Mouse (Mus musculus) forebrain, postnatal 0 days (tissue): ENCODE data around the gene Robo1. TPM values are rescaled to one million over a fixed set of nuclear protein-coding genes. Genes with fewer than 3 reads are reported as not detected.

Experiments
- ATAC-seq: fragments of 200-750 bp; cut with Nextera tagmentation; 2 replicates; pipeline ENCODE4 v1.8.0; 2017; ENCODE audit warnings: mild to moderate bottlenecking, moderate library complexity
- DNase-seq: peaks from one replicate; pipeline ENCODE4 v3.0.0-alpha.2; 2015
- H3K27ac ChIP-seq: fragments of 300-500 bp; sonication (generic); 2 replicates; pipeline ENCODE4 v1.5.1; 2014; ENCODE audit warnings: low read depth, mild to moderate bottlenecking, antibody characterized with exemption, low read length, moderate library complexity, mixed read lengths
- H3K27me3 ChIP-seq: fragments of 300-500 bp; sonication (generic); 2 replicates; pipeline ENCODE4 v1.6.1; 2014; ENCODE audit warnings: mild to moderate bottlenecking, low read length, mixed read lengths; ENCODE audit not compliant: insufficient read depth
- H3K36me3 ChIP-seq: fragments of 300-500 bp; sonication (generic); 2 replicates; pipeline ENCODE4 v1.6.1; 2014; ENCODE audit warnings: mild to moderate bottlenecking, moderate library complexity; ENCODE audit not compliant: insufficient read depth
- H3K4me1 ChIP-seq: fragments of 300-500 bp; sonication (generic); 2 replicates; pipeline ENCODE4 v1.6.1; 2014; ENCODE audit warnings: antibody characterized with exemption; ENCODE audit not compliant: insufficient read depth
- H3K4me2 ChIP-seq: fragments of 300-500 bp; sonication (generic); 2 replicates; pipeline ENCODE4 v1.6.1; 2014; ENCODE audit warnings: low read depth, mild to moderate bottlenecking, moderate library complexity
- H3K4me3 ChIP-seq: fragments of 300-500 bp; sonication (generic); 2 replicates; pipeline ENCODE4 v1.5.1; 2014; ENCODE audit warnings: low read depth, low read length, mixed read lengths
- H3K9ac ChIP-seq: fragments of 300-500 bp; sonication (generic); 2 replicates; pipeline ENCODE4 v1.6.1; 2014; ENCODE audit warnings: mild to moderate bottlenecking
- H3K9me3 ChIP-seq: fragments of 300-500 bp; sonication (generic); 2 replicates; pipeline ENCODE4 v1.6.1; 2016; ENCODE audit warnings: low read length
- CTCF ChIP-seq: sonication (generic); IDR thresholded peaks from 2 replicates; pipeline ENCODE4 v1.5.1; 2016; ENCODE audit warnings: antibody characterized with exemption, control low read depth, low read depth
- WGBS: fragments of 180-500 bp; shearing (Covaris S2); extraction: QIAGEN DNeasy Blood & Tissue Kit; methylation state at CpG from one replicate; pipeline ENCODE4 v1.1.7; 2014; 5-methylcytosine and 5-hydroxymethylcytosine counted together
- polyA plus RNA-seq: library from polyadenylated mRNA; unstranded; fragments of >200 nt; fragmentation: Nextera tagmentation; extraction: Ambion mirVana; gene quantifications from 2 replicates; pipeline ENCODE4 v1.2.1, GENCODE M21; 2015
- total RNA-seq: library from RNA; depleted of rRNA; stranded (reverse); fragments of >200 nt; gene quantifications from 2 replicates; pipeline ENCODE4 v1.2.3, GENCODE M21; 2014

The Robo1 gene
- total and polyA plus RNA-seq, 2 experiments from 2014 or later: 29.0 to 129 TPM

DNA sequence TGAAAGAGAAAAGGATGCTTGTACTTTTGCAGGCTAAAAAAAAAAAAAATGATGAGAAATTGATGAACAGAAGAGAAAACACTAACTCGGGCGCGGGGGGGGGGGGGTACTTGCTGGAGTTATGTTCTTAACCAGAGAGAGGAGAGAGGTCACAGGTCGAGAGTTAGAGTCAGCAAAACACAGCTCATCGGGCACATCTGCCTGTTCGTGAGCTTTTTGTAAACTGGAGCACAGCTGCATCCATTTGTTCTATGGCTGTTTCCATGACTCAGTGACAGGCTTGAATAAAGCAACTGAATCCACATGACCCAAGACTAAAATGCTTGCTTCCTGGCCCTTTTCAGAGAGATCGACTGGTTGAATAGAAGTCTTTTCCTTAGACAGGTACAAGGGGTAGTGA lies 325.7 kb downstream of the Robo1 start:
- no peak for ATAC-seq
- Histone ChIP-seq H3K27ac (no peak overlapping the region), H3K4me2 (no peak overlapping the region), H3K9me3 (no peaks in the 10 kb centered on the region), H3K4me3 (no peak overlapping the region), H3K4me1 (no peaks in the 10 kb centered on the region), H3K36me3 (no peaks in the 10 kb centered on the region), H3K27me3 (no peaks in the 10 kb centered on the region), H3K9ac (no peak overlapping the region)
- no peak for DNase-seq
- TF ChIP-seq CTCF: no peak
- 74% methylated on average over 7 of the region's 7 CpGs for WGBS

DNA sequence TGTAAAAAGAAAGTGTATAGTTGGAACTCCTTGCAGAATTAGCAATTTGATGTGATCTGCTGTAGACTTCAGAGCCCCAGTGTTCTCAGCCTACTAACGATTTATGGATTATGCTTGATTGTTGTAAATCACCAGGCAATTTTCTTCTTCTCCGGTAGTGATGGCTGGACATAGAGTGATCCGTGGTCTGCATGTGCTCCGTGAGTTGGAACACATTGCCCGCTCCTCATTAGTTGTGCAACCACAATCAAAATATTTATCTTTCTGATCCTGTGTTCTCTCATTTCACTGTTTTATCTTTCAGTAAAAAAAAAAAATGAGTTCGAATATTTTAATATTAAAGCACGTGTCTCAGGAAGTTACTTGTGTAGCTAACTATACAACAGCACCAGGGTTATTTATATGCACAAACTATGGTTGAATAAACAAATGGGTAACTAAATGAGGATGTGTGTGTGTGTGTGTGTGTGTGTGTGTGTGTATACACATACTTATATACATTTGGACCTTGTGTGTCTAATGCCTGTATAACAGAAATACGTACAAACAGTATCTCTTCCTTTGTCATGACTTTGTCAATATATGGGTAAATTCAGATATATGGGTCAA lies 331.3 kb downstream of the Robo1 start:
- 71% methylated on average over 8 of the region's 8 CpGs for WGBS
- no peaks in the 10 kb centered on the region for H3K9me3 ChIP-seq
- no peak overlapping the region for H3K9ac ChIP-seq
- no peak for ATAC-seq
- no peak for TF ChIP-seq CTCF
- H3K27ac ChIP-seq: no peak overlapping the region
- H3K27me3 ChIP-seq: no peaks in the 10 kb centered on the region
- no peaks in the 10 kb centered on the region for H3K36me3 ChIP-seq
- no peak overlapping the region for H3K4me2 ChIP-seq
- H3K4me1 ChIP-seq: no peaks in the 10 kb centered on the region
- no peak for DNase-seq
- H3K4me3 ChIP-seq: no peak overlapping the region

DNA sequence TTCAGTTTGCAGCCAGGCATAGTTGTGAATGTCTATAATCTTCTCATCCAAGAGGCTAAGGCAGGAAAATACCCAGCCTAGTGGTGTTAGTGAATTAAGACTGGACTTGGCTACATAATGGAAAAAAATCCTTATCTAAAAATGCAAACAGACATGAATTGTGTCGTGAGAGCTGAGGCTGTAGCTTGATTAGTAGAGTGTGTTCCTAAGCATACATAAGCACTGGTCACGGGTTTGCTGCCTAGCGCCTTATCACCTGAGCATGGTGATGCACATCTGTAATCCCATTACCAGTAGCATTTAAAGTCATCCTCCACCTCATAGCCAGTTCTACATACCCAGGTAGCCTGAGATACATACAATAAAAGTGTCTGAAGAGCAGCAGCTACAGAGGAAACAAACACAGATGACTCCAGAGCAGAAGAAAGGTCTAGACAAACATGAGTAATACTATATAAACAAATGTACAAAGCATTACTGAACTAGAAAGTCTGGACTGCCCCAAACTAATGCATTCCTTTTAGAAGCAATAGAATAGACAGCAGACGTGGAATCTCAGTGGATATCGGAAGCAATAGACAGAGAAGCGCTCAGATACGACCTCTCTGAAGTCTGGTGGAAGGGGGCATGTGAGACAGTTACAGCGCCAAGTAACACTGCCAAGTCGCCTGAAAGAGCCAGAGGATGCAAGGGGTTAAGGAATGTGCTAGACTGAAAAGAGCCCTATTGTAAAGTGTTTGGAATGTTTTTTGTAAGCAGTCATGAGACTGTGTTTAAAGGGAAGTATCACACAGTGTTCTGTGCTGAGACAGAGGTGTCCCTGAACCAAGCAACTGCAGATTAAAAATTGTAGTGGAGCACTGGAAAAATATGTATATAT lies 333.1 kb downstream of the Robo1 start:
- Histone ChIP-seq H3K4me2 (no peak overlapping the region), H3K27ac (no peak overlapping the region), H3K4me3 (no peak overlapping the region), H3K9ac (no peak overlapping the region), H3K9me3 (no peaks in the 10 kb centered on the region), H3K36me3 (no peaks in the 10 kb centered on the region), H3K27me3 (no peaks in the 10 kb centered on the region), H3K4me1 (no peaks in the 10 kb centered on the region)
- 58% methylated on average over 9 of the region's 9 CpGs for WGBS
- DNase-seq (no peak), ATAC-seq (no peak)
- TF ChIP-seq CTCF: no peak

DNA sequence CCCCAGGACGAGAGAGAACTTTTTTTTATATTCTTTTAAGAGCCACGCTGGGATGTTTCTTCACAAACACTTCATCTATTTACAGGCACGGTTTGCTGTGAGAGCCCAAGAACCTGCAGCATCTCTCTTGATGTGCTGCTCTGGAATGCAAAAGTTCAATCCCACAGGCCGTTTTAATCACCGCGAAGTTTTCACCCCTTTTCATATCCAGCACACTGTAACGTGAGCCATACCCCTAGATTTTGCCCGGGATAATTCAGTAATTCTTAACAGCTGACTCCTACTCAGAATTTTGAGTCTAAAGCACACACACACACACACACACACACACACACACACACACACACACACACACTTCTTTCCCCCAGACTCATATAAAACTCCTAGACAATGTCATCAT lies 337.8 kb downstream of the Robo1 start:
- no peaks in the 10 kb centered on the region for H3K36me3 ChIP-seq
- no peak for DNase-seq
- no peak for ATAC-seq
- 42% methylated on average over 8 of the region's 8 CpGs for WGBS
- no peak overlapping the region for H3K9ac ChIP-seq
- H3K4me2 ChIP-seq: no peak overlapping the region
- H3K4me3 ChIP-seq: no peak overlapping the region
- H3K27me3 ChIP-seq: no peaks in the 10 kb centered on the region
- no peaks in the 10 kb centered on the region for H3K4me1 ChIP-seq
- no peak for TF ChIP-seq CTCF
- no peak overlapping the region for H3K27ac ChIP-seq
- no peaks in the 10 kb centered on the region for H3K9me3 ChIP-seq

DNA sequence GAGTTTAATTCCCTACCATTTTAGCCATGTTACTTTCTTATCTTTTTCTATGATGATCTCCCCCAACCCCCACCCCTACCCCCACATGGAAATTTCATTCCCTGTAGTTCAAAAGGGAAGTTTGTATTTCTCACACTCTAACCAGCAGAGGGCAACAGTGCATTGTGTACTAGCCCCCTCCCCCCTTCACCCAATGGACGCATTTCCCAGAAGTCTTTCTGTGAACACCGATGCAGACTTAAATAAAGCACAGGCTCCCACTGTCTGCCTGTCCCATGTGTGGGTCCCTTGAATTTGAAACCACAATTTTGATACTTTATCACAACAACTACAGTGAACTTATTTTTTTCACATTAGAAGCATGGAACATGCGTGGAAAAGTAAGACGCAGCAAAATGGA lies 341.2 kb downstream of the Robo1 start:
- WGBS: 44% methylated on average over 4 of the region's 4 CpGs
- ATAC-seq: peak; percentile 48; the same call in 1 of the 2 replicates

DNA sequence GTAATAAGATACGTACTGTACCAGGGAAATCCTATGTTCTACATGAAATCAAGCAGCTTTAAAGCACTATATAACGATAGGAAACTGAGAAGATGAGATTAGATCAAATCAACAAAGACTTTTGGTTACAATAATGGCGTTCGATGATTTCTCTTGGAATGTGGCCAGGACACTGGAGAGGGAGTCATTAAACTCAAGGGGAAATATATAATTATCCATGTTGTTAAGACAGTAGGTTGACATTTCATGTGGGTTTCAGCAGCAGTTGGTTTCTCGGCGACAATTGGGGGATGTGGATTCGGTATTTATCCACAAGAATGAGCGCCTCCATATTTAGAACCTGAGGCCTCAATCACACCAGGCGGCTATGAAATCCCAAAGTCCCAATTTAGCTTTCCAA lies 347.3 kb downstream of the Robo1 start:
- Histone ChIP-seq H3K9ac (no peak overlapping the region), H3K9me3 (no peaks in the 10 kb centered on the region), H3K27me3 (no peaks in the 10 kb centered on the region), H3K4me2 (no peak overlapping the region), H3K4me3 (no peak overlapping the region), H3K4me1 (no peaks in the 10 kb centered on the region), H3K36me3 (no peaks in the 10 kb centered on the region), H3K27ac (no peak overlapping the region)
- DNase-seq (no peak), ATAC-seq (no peak; the same call in 1 of the 2 replicates)
- 40% methylated on average over 9 of the region's 9 CpGs for WGBS
- no peak for TF ChIP-seq CTCF

More for the DNA sequence above, 341.2 kb downstream of the Robo1 start:
- H3K27ac ChIP-seq: no peak overlapping the region
- no peak overlapping the region for H3K4me2 ChIP-seq
- no peaks in the 10 kb centered on the region for H3K36me3 ChIP-seq
- H3K27me3 ChIP-seq: no peaks in the 10 kb centered on the region
- peak; percentile 50 for DNase-seq
- H3K4me3 ChIP-seq: no peak overlapping the region
- H3K4me1 ChIP-seq: no peaks in the 10 kb centered on the region
- no peak overlapping the region for H3K9ac ChIP-seq
- no peaks in the 10 kb centered on the region for H3K9me3 ChIP-seq
- TF ChIP-seq CTCF: peak; percentile 67

DNA sequence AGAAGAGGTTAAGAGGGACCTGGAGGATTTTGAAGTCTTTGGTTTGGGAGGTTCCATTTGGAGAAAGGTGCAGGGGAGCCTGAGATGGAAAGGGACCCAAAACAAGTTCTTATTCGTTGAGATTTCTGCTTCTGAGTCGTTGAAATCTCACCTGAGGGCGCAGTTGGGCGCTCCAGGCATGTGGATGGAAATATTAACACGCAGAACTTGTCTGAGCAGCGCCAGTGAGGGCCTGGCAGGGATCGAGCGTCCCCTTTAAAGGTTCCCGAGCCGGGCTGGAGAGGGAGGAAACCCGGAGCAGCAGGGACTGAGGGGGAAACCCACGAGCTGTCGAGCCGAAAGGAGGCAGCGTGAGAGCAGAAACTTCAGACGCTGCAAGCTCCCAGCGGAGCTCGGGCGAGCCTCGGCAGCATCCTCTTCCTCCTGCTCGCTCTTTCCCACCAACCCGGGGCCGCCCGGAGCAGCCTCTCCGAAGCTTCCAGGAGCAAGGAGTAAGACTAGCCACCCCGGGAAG lies 354.8 kb downstream of the Robo1 start:
- H3K9ac ChIP-seq: peak overlapping the region; percentile 62
- no peaks in the 10 kb centered on the region for H3K4me1 ChIP-seq
- WGBS: 2% methylated on average over 26 of the region's 26 CpGs
- peak; percentile 47 for TF ChIP-seq CTCF
- H3K27me3 ChIP-seq: no peaks in the 10 kb centered on the region
- H3K4me2 ChIP-seq: peak overlapping the region; percentile 83
- H3K27ac ChIP-seq: peak overlapping the region; percentile 83
- no peaks in the 10 kb centered on the region for H3K36me3 ChIP-seq
- ATAC-seq: peak; percentile 89
- H3K4me3 ChIP-seq: peak overlapping the region; percentile 71
- no peaks in the 10 kb centered on the region for H3K9me3 ChIP-seq
- DNase-seq: peak; percentile 87
